Mouse (Mus musculus) bone marrow macrophage, adult 2 months (primary cell): ENCODE results near the gene Fam183b.

Experiments used
- CTCF ChIP-seq: IDR thresholded peaks from 2 replicates; pipeline ENCODE4 v1.5.1; 2012; ENCODE audit warnings: low read depth, mild to moderate bottlenecking, low read length, moderate library complexity
- POLR2A ChIP-seq: IDR thresholded peaks from 2 replicates; pipeline ENCODE4 v1.6.1; 2012; ENCODE audit warnings: mild to moderate bottlenecking, low read depth, low read length, borderline replicate concordance

GRCm38 (mm10) chr11:58752434-58752833 lies 49.3 kb downstream of the Fam183b start, which contains the start of gene Olfr316:
- TF ChIP-seq POLR2A (no peak), CTCF (no peak)
